Mouse (Mus musculus): ENCODE measurements around the gene Maco1.

DNA sequence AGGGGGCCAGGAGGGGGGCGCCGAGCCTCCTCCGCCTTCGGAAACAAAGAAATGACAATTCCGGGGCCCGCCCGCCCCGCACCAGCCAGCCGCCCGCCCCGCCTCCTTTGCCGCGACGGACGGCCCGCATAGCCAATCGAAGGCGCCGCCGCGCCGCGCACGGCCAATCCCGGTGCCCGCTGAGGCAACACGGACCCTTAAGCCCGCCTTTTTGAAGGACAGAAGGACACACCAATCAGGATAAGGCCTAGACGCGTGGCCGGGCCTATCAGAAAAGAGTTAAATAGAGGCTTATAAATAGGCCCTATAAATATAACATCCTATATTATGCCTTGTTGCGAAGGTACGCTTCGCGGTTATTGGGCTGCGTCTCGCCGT, at the start of gene Maco1:
- TF ChIP-seq POLR2A (IDR thresholded peaks at IDR 0.05; ENCODE audit: low read depth, low read length), result no peak
- no peak for TF ChIP-seq CTCF (IDR thresholded peaks at IDR 0.05; ENCODE audit: extremely low read depth, insufficient read length, insufficient replicate concordance, low read depth, low read length)
